Mouse (Mus musculus) embryonic facial prominence, embryonic 14.5 days (tissue): ENCODE results near the gene Lgals7. TPM values are rescaled to one million over a fixed set of nuclear protein-coding genes. Genes with fewer than 3 reads are reported as not detected.

Source experiments
- ATAC-seq: fragments of 200-750 bp; cut with Nextera tagmentation; 2 replicates; pipeline ENCODE4 v1.8.0; 2017; ENCODE audit warnings: low read depth, moderate number of reproducible peaks, moderate TSS enrichment
- DNase-seq: peaks from one replicate; pipeline ENCODE4 v3.0.0-alpha.2; 2015; ENCODE audit warnings: low spot score
- H3K27ac ChIP-seq: fragments of 300-500 bp; sonication (generic); replicated peaks from 2 replicates; pipeline ENCODE4 v1.5.1; 2014; ENCODE audit warnings: low read depth, mild to moderate bottlenecking, low read length, moderate library complexity
- H3K27me3 ChIP-seq: fragments of 300-500 bp; sonication (generic); replicated peaks from 2 replicates; pipeline ENCODE4 v1.6.1; 2014; ENCODE audit warnings: low read length; ENCODE audit not compliant: control insufficient read depth, insufficient read depth
- H3K36me3 ChIP-seq: fragments of 300-500 bp; sonication (generic); 2 replicates; pipeline ENCODE4 v1.6.1; 2014; ENCODE audit warnings: low read length, mixed read lengths; ENCODE audit not compliant: control insufficient read depth, insufficient read depth
- H3K4me1 ChIP-seq: fragments of 300-500 bp; sonication (generic); 2 replicates; pipeline ENCODE4 v1.6.1; 2014; ENCODE audit warnings: antibody characterized with exemption, low read length; ENCODE audit not compliant: control insufficient read depth, insufficient read depth
- H3K4me2 ChIP-seq: fragments of 300-500 bp; sonication (generic); 2 replicates; pipeline ENCODE4 v1.6.1; 2014; ENCODE audit warnings: low read depth, mild to moderate bottlenecking, low read length, moderate library complexity, mixed read lengths
- H3K4me3 ChIP-seq: fragments of 300-500 bp; sonication (generic); 2 replicates; pipeline ENCODE4 v1.5.1; 2014; ENCODE audit warnings: low read depth, mild to moderate bottlenecking, low read length
- H3K9ac ChIP-seq: fragments of 300-500 bp; sonication (generic); 2 replicates; pipeline ENCODE4 v1.6.1; 2014; ENCODE audit warnings: low read depth, mild to moderate bottlenecking, low read length, moderate library complexity, mixed read lengths
- H3K9me3 ChIP-seq: fragments of 300-500 bp; sonication (generic); 2 replicates; pipeline ENCODE4 v1.6.1; 2016; ENCODE audit warnings: low read length; ENCODE audit not compliant: control insufficient read depth
- WGBS: fragments of 180-500 bp; shearing (Covaris S2); extraction: QIAGEN DNeasy Blood & Tissue Kit; methylation state at CpG from one replicate; pipeline ENCODE4 v1.1.7; 2014; 5-methylcytosine and 5-hydroxymethylcytosine counted together
- polyA plus RNA-seq: library from polyadenylated mRNA; unstranded; fragments of >200 nt; fragmentation: Nextera tagmentation; extraction: Ambion mirVana; gene quantifications from 2 replicates; pipeline ENCODE4 v1.2.1, GENCODE M21; 2014

The Lgals7 gene
- polyA plus RNA-seq, 1 experiment from 2014 or later: 53.0 TPM

GRCm38 (mm10) chr7:28824941-28825685 is 38.5 kb upstream of the Lgals7 start, which contains the start of gene Ech1:
Gene Ech1 (plus strand): TSS chr7:28825217.
- Histone ChIP-seq H3K9me3 (no peaks in the 10 kb centered on the region), H3K36me3 (peaks cover 44% of the 10 kb centered on the region), H3K27me3 (no peaks in the 10 kb centered on the region), H3K4me2 (peak within 1 kb of the TSS; percentile 53), H3K4me1 (no peaks in the 10 kb centered on the region), H3K4me3 (peak within 1 kb of the TSS; percentile 50), H3K9ac (peak within 1 kb of the TSS; percentile 70), H3K27ac (peak within 1 kb of the TSS; percentile 91)
- 2% methylated on average over 33 of the region's 33 CpGs for WGBS
- ATAC-seq (peak; percentile 84), DNase-seq (peak; percentile 97)

GRCm38 (mm10) chr7:28825686-28826401 is 37.8 kb upstream of the Lgals7 start:
- Histone ChIP-seq H3K9ac (peak overlapping the region; percentile 70), H3K4me2 (peak overlapping the region; percentile 53), H3K27ac (peak overlapping the region; percentile 91), H3K4me3 (peak overlapping the region; percentile 50), H3K27me3 (no peaks in the 10 kb centered on the region), H3K9me3 (no peaks in the 10 kb centered on the region), H3K36me3 (peaks cover 44% of the 10 kb centered on the region), H3K4me1 (no peaks in the 10 kb centered on the region)
- DNase-seq (no peak), ATAC-seq (no peak; the same call in 1 of the 2 replicates)
- WGBS: 51% methylated on average over 11 of the region's 11 CpGs

GRCm38 (mm10) chr7:28826402-28826772 is 37.3 kb upstream of the Lgals7 start:
- H3K4me1 ChIP-seq: no peaks in the 10 kb centered on the region
- H3K9me3 ChIP-seq: no peaks in the 10 kb centered on the region
- H3K4me3 ChIP-seq: peak overlapping the region; percentile 50; the same call in 1 of the 2 replicates
- ATAC-seq (no peak), DNase-seq (no peak)
- H3K4me2 ChIP-seq: peak overlapping the region; percentile 53
- WGBS: 91% methylated on average over 7 of the region's 7 CpGs
- H3K36me3 ChIP-seq: peaks cover 43% of the 10 kb centered on the region
- H3K9ac ChIP-seq: no peak overlapping the region
- peak overlapping the region; percentile 91; the same call in 1 of the 2 replicates for H3K27ac ChIP-seq
- no peaks in the 10 kb centered on the region for H3K27me3 ChIP-seq

DNA sequence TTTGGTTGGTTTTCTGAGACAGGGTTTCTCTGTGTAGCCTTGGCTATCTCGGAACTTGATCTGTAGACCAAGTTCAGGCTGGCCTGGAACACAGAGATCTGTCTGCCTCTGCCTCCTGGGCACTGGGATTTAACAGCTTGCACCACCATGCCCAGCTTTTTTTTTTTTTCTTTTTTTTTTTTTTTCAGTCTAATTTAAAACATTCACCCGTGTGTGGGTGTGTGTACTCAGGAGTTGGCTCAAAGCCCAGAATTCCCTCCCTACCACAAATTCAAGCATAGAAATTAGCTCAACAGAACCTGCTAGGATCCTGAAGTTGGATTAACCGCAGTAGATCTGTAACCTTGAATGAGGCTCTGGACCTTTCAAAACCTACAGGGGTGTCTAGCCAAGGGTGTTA is 36.3 kb upstream of the Lgals7 start:
- H3K36me3 ChIP-seq: peaks cover 43% of the 10 kb centered on the region
- no peak overlapping the region for H3K4me2 ChIP-seq
- no peak for ATAC-seq
- no peaks in the 10 kb centered on the region for H3K9me3 ChIP-seq
- H3K27me3 ChIP-seq: no peaks in the 10 kb centered on the region
- H3K27ac ChIP-seq: no peak overlapping the region
- no peak overlapping the region for H3K9ac ChIP-seq
- WGBS: 38% methylated on average over 3 of the region's 3 CpGs
- peak; percentile 82 for DNase-seq
- H3K4me1 ChIP-seq: no peaks in the 10 kb centered on the region
- no peak overlapping the region for H3K4me3 ChIP-seq

DNA sequence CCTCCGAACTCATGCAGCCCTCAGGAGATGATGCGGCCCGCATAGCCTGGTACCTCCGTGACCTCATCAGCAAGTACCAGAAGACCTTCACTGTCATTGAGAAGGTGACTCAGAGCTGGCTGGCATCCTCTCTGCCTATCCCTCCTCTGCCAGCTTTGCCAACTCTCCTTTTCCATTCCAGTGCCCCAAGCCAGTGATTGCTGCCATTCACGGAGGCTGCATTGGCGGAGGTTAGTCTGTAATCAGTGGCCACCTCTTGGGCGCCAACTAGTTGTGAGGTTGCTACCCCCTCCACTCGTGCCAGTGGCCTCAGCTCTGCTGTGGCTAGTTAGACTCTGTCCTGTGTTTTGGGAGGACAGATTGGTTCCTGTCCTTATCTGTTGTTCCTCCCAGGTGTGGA is 33.8 kb upstream of the Lgals7 start:
- H3K36me3 ChIP-seq: peaks cover 31% of the 10 kb centered on the region
- H3K4me1 ChIP-seq: no peaks in the 10 kb centered on the region
- H3K27ac ChIP-seq: no peak overlapping the region
- no peaks in the 10 kb centered on the region for H3K27me3 ChIP-seq
- no peak overlapping the region for H3K4me3 ChIP-seq
- no peak for DNase-seq
- no peak overlapping the region for H3K4me2 ChIP-seq
- WGBS: 95% methylated on average over 8 of the region's 8 CpGs
- no peak for ATAC-seq
- no peaks in the 10 kb centered on the region for H3K9me3 ChIP-seq
- no peak overlapping the region for H3K9ac ChIP-seq

GRCm38 (mm10) chr7:28830981-28831380 is 32.7 kb upstream of the Lgals7 start:
- 91% methylated on average over 3 of the region's 5 CpGs for WGBS
- no peak for ATAC-seq
- no peaks in the 10 kb centered on the region for H3K9me3 ChIP-seq

GRCm38 (mm10) chr7:28831411-28832125 is 32.1 kb upstream of the Lgals7 start:
- DNase-seq (no peak), ATAC-seq (no peak)
- 90% methylated on average over 17 of the region's 17 CpGs for WGBS
- Histone ChIP-seq H3K4me3 (no peak overlapping the region), H3K9me3 (no peaks in the 10 kb centered on the region), H3K9ac (no peak overlapping the region), H3K27me3 (no peaks in the 10 kb centered on the region), H3K27ac (no peak overlapping the region), H3K4me2 (no peak overlapping the region), H3K4me1 (no peaks in the 10 kb centered on the region), H3K36me3 (peaks cover 31% of the 10 kb centered on the region)

More at GRCm38 (mm10) chr7:28830981-28831380, 32.7 kb upstream of the Lgals7 start:
- Histone ChIP-seq H3K4me1 (no peaks in the 10 kb centered on the region), H3K9ac (no peak overlapping the region), H3K27ac (no peak overlapping the region), H3K4me3 (no peak overlapping the region), H3K36me3 (peaks cover 31% of the 10 kb centered on the region), H3K4me2 (no peak overlapping the region), H3K27me3 (no peaks in the 10 kb centered on the region)
- no peak for DNase-seq

- Histone ChIP-seq H3K36me3 (peaks cover 31% of the 10 kb centered on the region), H3K9ac (no peak overlapping the region), H3K4me2 (no peak overlapping the region), H3K27me3 (no peaks in the 10 kb centered on the region), H3K4me1 (no peaks in the 10 kb centered on the region), H3K9me3 (no peaks in the 10 kb centered on the region), H3K27ac (no peak overlapping the region), H3K4me3 (no peak overlapping the region)
- 68% methylated on average over 6 of the region's 6 CpGs for WGBS
- ATAC-seq (no peak), DNase-seq (no peak)
Measured at GRCm38 (mm10) chr7:28832137-28832536, 31.5 kb upstream of the Lgals7 start.
